Mouse (Mus musculus): Measurements from ENCODE around the gene Edil3. TPM values are rescaled to one million over a fixed set of nuclear protein-coding genes. Genes with fewer than 3 reads are reported as not detected.

Edil3 gene
- under 1 TPM; 0.26 to 0.32 TPM for total RNA-seq (2021)
- long read RNA-seq, experiment 1, full-length matches to known transcripts = 1 of 1 reads
- long read RNA-seq, experiment 1, partial matches to known transcripts = 0 of 1 reads
- long read RNA-seq, experiment 1, other reads (novel, unspliced or antisense) = 0 of 1 reads
- long read RNA-seq, experiment 2 = 0 reads

- intact Hi-C loops (cut with DNase I) = no loop called here
Observed at GRCm38 (mm10) chr13:88821440-88822331, at the start of gene Edil3. Gene Edil3 (plus strand): TSS chr13:88821472.

GRCm38 (mm10) chr13:88799186-88799585 is 22.1 kb upstream of the Edil3 start:
- intact Hi-C loops (cut with DNase I) = no loop called here
- DNase-seq = no peak

More at GRCm38 (mm10) chr13:88821440-88822331, at the start of gene Edil3:
- DNase-seq = no peak

- intact Hi-C loops (cut with DNase I) = no loop called here
- no peak for DNase-seq
Observed at GRCm38 (mm10) chr13:88801006-88801405, 20.3 kb upstream of the Edil3 start.

- intact Hi-C loops (cut with DNase I) = no loop called here
Observed at GRCm38 (mm10) chr13:88805838-88806237, 15.4 kb upstream of the Edil3 start.

GRCm38 (mm10) chr13:88806269-88806668 is 15.0 kb upstream of the Edil3 start:
- intact Hi-C loops (cut with DNase I) = no loop called here
- no peak for DNase-seq

More at GRCm38 (mm10) chr13:88805838-88806237, 15.4 kb upstream of the Edil3 start:
- no peak for DNase-seq

- DNase-seq = no peak
- intact Hi-C loops (cut with DNase I) = no loop called here
Observed at GRCm38 (mm10) chr13:88810097-88810496, 11.2 kb upstream of the Edil3 start.

GRCm38 (mm10) chr13:88820686-88821308 is 475 bp upstream of the Edil3 start:
- intact Hi-C loops (cut with DNase I) = no loop called here
- DNase-seq = no peak

- DNase-seq = no peak
- intact Hi-C loops (cut with DNase I) = no loop called here
Observed at GRCm38 (mm10) chr13:88822332-88822895, 1.1 kb downstream of the Edil3 start.

GRCm38 (mm10) chr13:88822976-88823521 is 1.8 kb downstream of the Edil3 start:
- intact Hi-C loops (cut with DNase I) = no loop called here
- DNase-seq = no peak

GRCm38 (mm10) chr13:88823522-88824419 is 2.5 kb downstream of the Edil3 start:
- intact Hi-C loops (cut with DNase I) = no loop called here

GRCm38 (mm10) chr13:88824441-88824840 is 3.2 kb downstream of the Edil3 start:
- no peak for DNase-seq
- intact Hi-C loops (cut with DNase I) = no loop called here

More at GRCm38 (mm10) chr13:88823522-88824419, 2.5 kb downstream of the Edil3 start:
- no peak for DNase-seq

GRCm38 (mm10) chr13:88828362-88828761 is 7.1 kb downstream of the Edil3 start:
- DNase-seq = no peak
- intact Hi-C loops (cut with DNase I) = no loop called here

GRCm38 (mm10) chr13:88833732-88834131 is 12.5 kb downstream of the Edil3 start:
- intact Hi-C loops (cut with DNase I) = no loop called here

GRCm38 (mm10) chr13:88849739-88850138 is 28.5 kb downstream of the Edil3 start:
- intact Hi-C loops (cut with DNase I) = no loop called here

More at GRCm38 (mm10) chr13:88833732-88834131, 12.5 kb downstream of the Edil3 start:
- DNase-seq = no peak

GRCm38 (mm10) chr13:88879960-88880359 is 58.7 kb downstream of the Edil3 start:
- no peak for DNase-seq
- intact Hi-C loops (cut with DNase I) = no loop called here

More at GRCm38 (mm10) chr13:88849739-88850138, 28.5 kb downstream of the Edil3 start:
- DNase-seq = no peak

GRCm38 (mm10) chr13:88890728-88891127 is 69.5 kb downstream of the Edil3 start:
- no peak for DNase-seq
- intact Hi-C loops (cut with DNase I) = no loop called here

- intact Hi-C loops (cut with DNase I) = no loop called here
- no peak for DNase-seq
Observed at GRCm38 (mm10) chr13:88900046-88900445, 78.8 kb downstream of the Edil3 start.

GRCm38 (mm10) chr13:88907405-88907804 is 86.1 kb downstream of the Edil3 start:
- no peak for DNase-seq
- intact Hi-C loops (cut with DNase I) = no loop called here

- intact Hi-C loops (cut with DNase I) = no loop called here
- no peak for DNase-seq
Observed at GRCm38 (mm10) chr13:88908187-88908586, 86.9 kb downstream of the Edil3 start.

GRCm38 (mm10) chr13:88916503-88916902 is 95.2 kb downstream of the Edil3 start:
- intact Hi-C loops (cut with DNase I) = no loop called here
- no peak for DNase-seq
